Mouse (Mus musculus): Measurements from ENCODE around the gene Trmt1l. TPM values are rescaled to one million over a fixed set of nuclear protein-coding genes. Genes with fewer than 3 reads are reported as not detected.

Trmt1l gene
- total and polyA plus RNA-seq, 3 experiments = 21.2 to 132 (median 69.9) TPM

DNA sequence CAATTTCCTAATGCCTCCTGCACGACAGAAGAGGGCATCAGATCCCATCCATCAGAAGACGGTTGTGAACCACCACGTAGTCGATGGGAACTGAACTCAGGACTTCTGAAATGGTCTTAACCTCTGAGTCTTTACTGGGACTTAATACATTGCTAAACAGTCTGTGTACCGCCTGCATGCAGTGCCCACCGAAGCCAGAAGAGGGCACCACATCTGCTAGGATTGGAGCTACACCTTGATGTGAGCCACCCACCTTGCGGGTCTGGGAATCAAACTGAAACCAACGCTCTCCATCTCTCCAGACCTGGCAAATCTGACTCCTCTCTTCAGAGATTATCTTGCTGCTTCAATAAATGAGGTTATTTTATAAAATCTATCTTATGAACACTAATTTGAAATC, 68.7 kb downstream of the Trmt1l start:
- Histone ChIP-seq H3K9me3 (replicated peaks) (no peaks in the 10 kb centered on the region), H3K27me3 (ENCODE audit: insufficient read depth, low read length) (peaks cover 4% of the 10 kb centered on the region), H3K4me3 (ENCODE audit: low read depth, low read length) (no peak overlapping the region), H3K36me3 (replicated peaks) (peaks cover 18% of the 10 kb centered on the region), H3K4me1 (ENCODE audit: insufficient read depth, low read depth, low read length) (peaks cover 59% of the 10 kb centered on the region)
- DNase-seq (ENCODE audit: low spot score) (no peak), ATAC-seq (ENCODE audit: extremely low read depth, insufficient number of reproducible peaks, low FRiP score, poor library complexity, severe bottlenecking) (no peak)
- TF ChIP-seq CTCF (IDR thresholded peaks at IDR 0.05; ENCODE audit: low read depth, low read length) = peak; percentile 74
- TF ChIP-seq GATA1 (IDR thresholded peaks at IDR 0.05; ENCODE audit: borderline replicate concordance, low read length) = no peak

DNA sequence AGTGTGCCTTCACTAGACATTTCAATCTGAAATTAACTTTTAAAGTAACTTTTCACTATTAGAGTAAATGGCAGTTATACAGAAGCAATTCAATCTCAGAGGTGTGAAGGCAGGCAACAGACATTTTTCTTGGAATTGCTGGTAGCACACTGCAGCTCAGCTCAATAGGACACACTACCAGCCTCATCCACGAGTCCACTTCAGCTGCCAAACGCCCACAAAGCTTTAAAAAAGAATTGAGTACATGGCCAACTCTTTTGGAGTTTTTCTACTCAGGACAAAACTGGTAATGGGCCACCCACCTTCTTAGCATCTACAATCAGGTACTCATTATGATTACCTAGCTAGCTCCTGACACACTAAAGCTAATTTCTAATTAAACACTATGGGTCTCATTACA, 69.6 kb downstream of the Trmt1l start:
- H3K4me1 ChIP-seq (ENCODE audit: insufficient read depth, low read depth, low read length) = peaks cover 55% of the 10 kb centered on the region

DNA sequence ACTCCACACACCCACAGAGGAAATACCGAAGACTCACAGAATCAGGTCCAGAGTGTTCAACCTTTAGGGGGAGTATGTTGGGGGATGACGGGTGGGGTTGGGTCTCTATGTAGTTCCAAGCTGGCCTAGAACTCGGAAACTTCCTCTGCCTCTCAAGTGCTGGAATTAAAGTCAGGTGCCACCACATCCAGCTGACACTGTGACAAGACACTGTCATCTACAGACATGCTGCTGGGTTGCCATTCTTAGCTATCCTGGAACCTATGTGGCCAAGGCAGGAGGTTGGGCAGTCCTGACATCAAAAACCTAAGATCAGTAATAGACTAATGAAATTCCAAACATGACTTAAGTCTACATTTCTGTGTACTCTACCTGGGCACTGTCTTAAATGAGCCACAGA, 70.0 kb downstream of the Trmt1l start:
- TF ChIP-seq CTCF (IDR thresholded peaks at IDR 0.05; ENCODE audit: low read depth, low read length) = no peak
- no peak for TF ChIP-seq POLR2AphosphoS5 (IDR thresholded peaks at IDR 0.05; ENCODE audit: insufficient replicate concordance, low read depth, low read length)
- no peak for TF ChIP-seq GATA2 (IDR thresholded peaks at IDR 0.05; ENCODE audit: borderline replicate concordance, low read depth, low read length)
- no peak for TF ChIP-seq TAL1 (conservative IDR thresholded peaks at IDR 0.05; ENCODE audit: low read depth, low read length)
- TF ChIP-seq GATA1 (IDR thresholded peaks at IDR 0.05; ENCODE audit: borderline replicate concordance, low read length) = no peak
- peaks cover 16% of the 10 kb centered on the region for H3K36me3 ChIP-seq (replicated peaks)
- H3K4me3 ChIP-seq (ENCODE audit: low read depth, low read length) = no peak overlapping the region
- H3K4me1 ChIP-seq (ENCODE audit: insufficient read depth, low read depth, low read length) = peaks cover 52% of the 10 kb centered on the region
- peaks cover 6% of the 10 kb centered on the region for H3K27me3 ChIP-seq (ENCODE audit: insufficient read depth, low read length)
- DNase-seq (ENCODE audit: low spot score) (no peak), ATAC-seq (ENCODE audit: extremely low read depth, insufficient number of reproducible peaks, low FRiP score, poor library complexity, severe bottlenecking) (no peak)
- no peaks in the 10 kb centered on the region for H3K9me3 ChIP-seq (replicated peaks)

More for the DNA sequence above, 69.6 kb downstream of the Trmt1l start:
- Histone ChIP-seq H3K27me3 (ENCODE audit: insufficient read depth, low read length) (peaks cover 6% of the 10 kb centered on the region), H3K9me3 (replicated peaks) (no peaks in the 10 kb centered on the region), H3K36me3 (replicated peaks) (peaks cover 18% of the 10 kb centered on the region), H3K4me3 (ENCODE audit: low read depth, low read length) (no peak overlapping the region)
- ATAC-seq (ENCODE audit: extremely low read depth, insufficient number of reproducible peaks, low FRiP score, poor library complexity, severe bottlenecking) (no peak), DNase-seq (ENCODE audit: low spot score) (no peak)
- TF ChIP-seq GATA1 (IDR thresholded peaks at IDR 0.05; ENCODE audit: borderline replicate concordance, low read length) (no peak), CTCF (IDR thresholded peaks at IDR 0.05; ENCODE audit: low read depth, low read length) (no peak), TAL1 (conservative IDR thresholded peaks at IDR 0.05; ENCODE audit: low read depth, low read length) (no peak), POLR2AphosphoS5 (IDR thresholded peaks at IDR 0.05; ENCODE audit: insufficient replicate concordance, low read depth, low read length) (no peak), GATA2 (IDR thresholded peaks at IDR 0.05; ENCODE audit: borderline replicate concordance, low read depth, low read length) (no peak)

DNA sequence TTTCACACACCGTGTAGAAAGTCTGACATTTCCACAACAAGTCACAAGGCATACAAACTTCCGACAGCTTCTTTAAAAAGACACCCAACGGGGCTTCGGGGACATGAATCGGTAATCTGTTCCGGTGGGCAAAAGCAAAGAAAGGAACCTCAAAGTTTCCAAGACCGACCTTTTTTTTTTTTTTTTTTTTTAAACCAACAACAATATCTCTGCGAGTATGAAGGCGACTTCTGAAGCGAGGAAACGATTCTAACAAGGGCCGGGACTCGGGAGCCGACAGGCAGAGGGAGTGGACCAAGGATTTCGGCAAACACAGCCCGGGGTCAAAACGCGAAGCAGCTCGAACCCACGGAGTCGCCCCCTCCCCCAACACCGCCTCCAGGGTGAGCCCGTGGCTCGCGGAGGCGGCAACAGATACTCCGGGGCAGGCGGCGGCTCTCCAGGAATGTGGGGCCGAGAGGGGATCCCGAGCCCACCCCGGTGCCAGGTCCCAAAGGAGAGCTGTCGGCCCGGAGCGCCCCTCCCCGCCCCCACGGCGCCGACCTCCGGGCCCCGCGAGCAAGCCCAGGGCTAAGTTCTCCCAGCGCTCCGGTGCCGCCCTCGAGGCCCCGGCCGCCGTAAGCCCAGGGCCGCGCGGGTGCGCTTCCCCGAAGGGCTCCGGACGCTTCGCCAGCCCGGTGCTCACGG, 71.6 kb downstream of the Trmt1l start:
- TF ChIP-seq POLR2AphosphoS5 (IDR thresholded peaks at IDR 0.05; ENCODE audit: insufficient replicate concordance, low read depth, low read length) (no peak), TAL1 (conservative IDR thresholded peaks at IDR 0.05; ENCODE audit: low read depth, low read length) (no peak), CTCF (IDR thresholded peaks at IDR 0.05; ENCODE audit: low read depth, low read length) (no peak), GATA2 (IDR thresholded peaks at IDR 0.05; ENCODE audit: borderline replicate concordance, low read depth, low read length) (no peak), GATA1 (IDR thresholded peaks at IDR 0.05; ENCODE audit: borderline replicate concordance, low read length) (no peak)
- 0 out of 2 replicates have a peak, but pooled peaks have one; percentile 15 for ATAC-seq (ENCODE audit: extremely low read depth, insufficient number of reproducible peaks, low FRiP score, poor library complexity, severe bottlenecking)
- no peaks in the 10 kb centered on the region for H3K9me3 ChIP-seq (replicated peaks)
- peaks cover 8% of the 10 kb centered on the region for H3K36me3 ChIP-seq (replicated peaks)
- H3K4me1 ChIP-seq (ENCODE audit: insufficient read depth, low read depth, low read length) = peaks cover 40% of the 10 kb centered on the region
- H3K27me3 ChIP-seq (ENCODE audit: insufficient read depth, low read length) = peaks cover 6% of the 10 kb centered on the region
- H3K4me3 ChIP-seq (ENCODE audit: low read depth, low read length) = peak overlapping the region; percentile 80
- peak; percentile 53 for DNase-seq (ENCODE audit: low spot score)

DNA sequence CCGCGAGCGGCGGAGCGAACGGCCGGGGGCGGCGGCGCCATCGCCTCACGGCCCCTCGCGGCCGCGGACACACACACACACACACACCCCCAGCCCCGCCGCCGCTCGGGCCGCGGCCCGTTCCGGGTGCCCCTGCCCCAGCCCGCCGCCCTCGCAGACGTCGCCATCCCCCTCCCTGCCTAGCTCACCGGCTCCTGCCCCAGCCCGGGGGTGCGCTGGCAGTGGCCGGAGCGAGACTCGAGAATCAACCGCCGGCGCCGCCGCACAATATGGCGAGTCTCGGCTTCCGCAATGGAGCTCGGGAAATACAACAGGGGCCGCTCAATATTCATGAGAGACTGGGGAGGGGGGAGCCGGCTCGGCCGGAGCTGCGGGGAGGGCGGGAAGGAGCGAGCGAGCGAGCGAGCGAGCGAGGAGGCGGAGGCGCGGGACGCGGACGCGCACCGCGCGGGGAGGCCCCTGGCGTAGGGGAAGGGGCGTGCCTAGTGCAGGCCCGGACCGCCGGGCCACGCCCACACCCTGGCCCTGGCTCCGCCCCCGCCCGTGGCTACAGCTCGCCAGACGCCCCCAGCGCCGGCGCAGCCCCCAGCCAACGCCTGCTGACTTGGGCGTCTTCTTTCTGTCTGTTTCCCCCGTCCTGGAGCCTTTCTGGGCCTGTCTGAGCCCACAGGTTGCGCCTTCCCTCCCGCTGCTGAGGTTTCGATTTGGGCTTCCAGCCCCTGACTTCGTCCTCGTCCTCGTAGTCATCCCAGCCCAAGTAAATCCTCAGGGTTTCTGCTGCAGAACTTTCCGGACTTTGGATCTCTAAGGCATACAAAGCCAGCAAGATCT, 72.4 kb downstream of the Trmt1l start, which contains the start of gene Rnf2:
Gene Rnf2, minus strand, starts transcription at position 425 of the 831 bp plus-strand sequence.
- Histone ChIP-seq H3K27me3 (ENCODE audit: insufficient read depth, low read length) (peaks cover 6% of the 10 kb centered on the region), H3K4me1 (ENCODE audit: insufficient read depth, low read depth, low read length) (peaks cover 34% of the 10 kb centered on the region), H3K9me3 (replicated peaks) (no peaks in the 10 kb centered on the region), H3K36me3 (replicated peaks) (peaks cover 7% of the 10 kb centered on the region), H3K4me3 (ENCODE audit: low read depth, low read length) (peak within 1 kb of the TSS; percentile 80)
- TF ChIP-seq GATA2 (IDR thresholded peaks at IDR 0.05; ENCODE audit: borderline replicate concordance, low read depth, low read length) (no peak), CTCF (IDR thresholded peaks at IDR 0.05; ENCODE audit: low read depth, low read length) (no peak), GATA1 (IDR thresholded peaks at IDR 0.05; ENCODE audit: borderline replicate concordance, low read length) (no peak), TAL1 (conservative IDR thresholded peaks at IDR 0.05; ENCODE audit: low read depth, low read length) (no peak), POLR2AphosphoS5 (IDR thresholded peaks at IDR 0.05; ENCODE audit: insufficient replicate concordance, low read depth, low read length) (no peak)
- ATAC-seq (ENCODE audit: extremely low read depth, insufficient number of reproducible peaks, low FRiP score, poor library complexity, severe bottlenecking) (peak; percentile 80), DNase-seq (ENCODE audit: low spot score) (peak; percentile 99)

Other genes starting within 250 kb of the Trmt1l start
- gene Gm47985, start 246.0 kb upstream of the Trmt1l start, total RNA-seq (2014; fragmentation: Nextera tagmentation) = 10.1 and 13.5 TPM in 2 replicates
- gene Gm47985, start 246.0 kb upstream of the Trmt1l start, total RNA-seq (2017) = 4.3 and 4.8 TPM in 2 replicates
- 1.4 and 2.0 TPM in 2 replicates for gene Gm47985, start 246.0 kb upstream of the Trmt1l start, polyA plus RNA-seq (2012)
- gene Gm8947, start 236.2 kb upstream of the Trmt1l start, total RNA-seq (2014; fragmentation: Nextera tagmentation) = 8.3 and 14.5 TPM in 2 replicates
- 3.4 and 4.8 TPM in 2 replicates for gene Gm8947, start 236.2 kb upstream of the Trmt1l start, total RNA-seq (2017)
- gene Gm8947, start 236.2 kb upstream of the Trmt1l start, polyA plus RNA-seq (2012) = 0.56 and 0.67 TPM in 2 replicates
- gene Gm47995, start 230.1 kb upstream of the Trmt1l start, total RNA-seq (2014; fragmentation: Nextera tagmentation) = 27.2 and 31.3 TPM in 2 replicates
- 7.3 and 9.3 TPM in 2 replicates for gene Gm47995, start 230.1 kb upstream of the Trmt1l start, total RNA-seq (2017)
- gene Gm47995, start 230.1 kb upstream of the Trmt1l start, polyA plus RNA-seq (2012) = 3.6 and 4.1 TPM in 2 replicates
- 4.4 and 13.5 TPM in 2 replicates for gene 3110040M04Rik, start 224.4 kb upstream of the Trmt1l start, total RNA-seq (2014; fragmentation: Nextera tagmentation)
- gene 3110040M04Rik, start 224.4 kb upstream of the Trmt1l start, total RNA-seq (2017) = 5.3 and 5.9 TPM in 2 replicates
- 2.4 and 3.7 TPM in 2 replicates for gene 3110040M04Rik, start 224.4 kb upstream of the Trmt1l start, polyA plus RNA-seq (2012)
- gene Gm47996, start 218.4 kb upstream of the Trmt1l start, total RNA-seq (2014; fragmentation: Nextera tagmentation) = 7.4 and 8.8 TPM in 2 replicates
- gene Gm47996, start 218.4 kb upstream of the Trmt1l start, total RNA-seq (2017) = 2.6 and 4.9 TPM in 2 replicates
- gene Gm47996, start 218.4 kb upstream of the Trmt1l start, polyA plus RNA-seq (2012) = 0.86 and 1.3 TPM in 2 replicates
- gene Ivns1abp, start 84.1 kb upstream of the Trmt1l start, total RNA-seq (2014; fragmentation: Nextera tagmentation) = 899 and 907 TPM in 2 replicates
- gene Ivns1abp, start 84.1 kb upstream of the Trmt1l start, total RNA-seq (2017) = 1,364 and 1,435 TPM in 2 replicates
- 182 and 230 TPM in 2 replicates for gene Ivns1abp, start 84.1 kb upstream of the Trmt1l start, polyA plus RNA-seq (2012)
- 118 and 152 TPM in 2 replicates for gene Swt1, start 87 bp upstream of the Trmt1l start, total RNA-seq (2014; fragmentation: Nextera tagmentation)
- 58.9 and 70.8 TPM in 2 replicates for gene Swt1, start 87 bp upstream of the Trmt1l start, total RNA-seq (2017)
- gene Swt1, start 87 bp upstream of the Trmt1l start, polyA plus RNA-seq (2012) = 0.76 and 1.3 TPM in 2 replicates
- 192 and 210 TPM in 2 replicates for gene Rnf2, start 72.4 kb downstream of the Trmt1l start, total RNA-seq (2014; fragmentation: Nextera tagmentation)
- 161 and 166 TPM in 2 replicates for gene Rnf2, start 72.4 kb downstream of the Trmt1l start, total RNA-seq (2017)
- 74.5 and 92.5 TPM in 2 replicates for gene Rnf2, start 72.4 kb downstream of the Trmt1l start, polyA plus RNA-seq (2012)
- gene Fam129a, start 142.6 kb downstream of the Trmt1l start, total RNA-seq (2014; fragmentation: Nextera tagmentation) = not detected in 2 replicates
- 0.06 and 0.60 TPM in 2 replicates for gene Fam129a, start 142.6 kb downstream of the Trmt1l start, total RNA-seq (2017)
- gene Fam129a, start 142.6 kb downstream of the Trmt1l start, polyA plus RNA-seq (2012) = not detected in 2 replicates